Mouse (Mus musculus) brain, embryonic 14.5 days (tissue): ENCODE results near the gene Tnpo2. TPM values are rescaled to one million over a fixed set of nuclear protein-coding genes. Genes with fewer than 3 reads are reported as not detected.

Experiments used
- DNase-seq: peaks from one replicate; pipeline ENCODE4 v3.0.0-alpha.2; 2011; ENCODE audit warnings: low read depth
- CTCF ChIP-seq: fragments of 200-500 bp; IDR thresholded peaks from 2 replicates; pipeline ENCODE4 v1.5.1; 2012; ENCODE audit warnings: inconsistent platforms, mild to moderate bottlenecking, moderate library complexity, borderline replicate concordance; ENCODE audit not compliant: insufficient read depth, insufficient read length; ENCODE audit errors: extremely low read depth
- POLR2A ChIP-seq: fragments of 200-500 bp; IDR thresholded peaks from 2 replicates; pipeline ENCODE4 v1.6.1; 2012; ENCODE audit warnings: mild to moderate bottlenecking, inconsistent platforms, borderline replicate concordance; ENCODE audit not compliant: poor library complexity, insufficient read depth, insufficient read length, severe bottlenecking; ENCODE audit errors: extremely low read depth
- polyA plus RNA-seq: library from polyadenylated mRNA; depleted of rRNA; stranded (reverse); fragments of >200 nt; gene quantifications from 2 replicates; pipeline ENCODE4 v1.2.3, GENCODE M21; 2012

Gene Tnpo2
- polyA plus RNA-seq, 1 experiment = 140 TPM

DNA sequence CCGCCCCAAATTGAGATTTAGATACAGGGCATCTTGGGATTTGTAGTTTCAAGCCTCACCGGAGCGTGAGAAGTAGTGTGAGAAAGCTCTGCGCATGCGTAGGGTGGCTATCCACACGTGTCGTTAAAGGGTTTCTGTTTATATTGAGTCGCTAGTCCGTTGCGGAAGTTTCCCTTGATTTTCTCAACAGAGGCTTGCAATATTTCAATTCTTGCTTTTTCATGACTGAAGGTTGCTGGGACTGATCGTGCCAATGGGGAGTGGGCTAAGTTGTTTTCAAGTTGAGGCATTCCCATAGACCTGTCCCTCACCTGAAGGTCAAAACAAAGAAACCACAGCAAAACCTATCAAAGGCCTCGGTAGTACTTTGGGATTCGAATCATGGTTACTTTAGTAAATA lies 2.0 kb upstream of the Tnpo2 start:
- TF ChIP-seq POLR2A = no peak
- TF ChIP-seq CTCF = no peak
- peak; percentile 92 for DNase-seq

DNA sequence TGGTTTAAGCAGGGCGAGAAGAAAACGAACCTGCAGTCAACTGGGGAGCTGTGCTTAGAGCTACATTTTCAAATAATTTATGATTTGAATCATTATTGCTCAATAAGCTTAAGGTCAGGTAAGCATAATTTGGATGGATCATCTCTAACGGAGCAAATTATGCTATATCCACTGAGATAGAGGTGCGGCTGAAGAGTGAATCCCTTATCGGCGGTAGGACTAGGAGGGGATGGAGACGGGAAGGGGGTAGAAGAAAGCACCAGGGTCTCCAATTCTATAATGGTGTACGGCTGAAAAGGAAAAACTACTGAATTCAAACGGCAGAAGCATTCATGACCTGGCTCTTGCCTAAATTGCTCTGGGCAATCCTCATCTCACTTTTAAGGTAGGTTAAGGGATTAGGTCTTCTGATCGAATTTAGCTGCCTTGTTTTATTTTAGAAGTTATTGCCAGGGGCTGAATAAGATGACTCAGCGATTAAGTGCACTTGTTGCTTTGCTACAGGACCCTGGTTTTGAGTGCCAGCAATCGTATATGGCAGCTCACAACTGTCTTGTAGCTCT lies 1.5 kb upstream of the Tnpo2 start:
- DNase-seq = no peak
- TF ChIP-seq POLR2A (no peak), CTCF (no peak)

GRCm38 (mm10) chr8:85035728-85036310 lies 896 bp upstream of the Tnpo2 start:
- no peak for TF ChIP-seq CTCF
- no peak for TF ChIP-seq POLR2A
- DNase-seq = peak; percentile 36

DNA sequence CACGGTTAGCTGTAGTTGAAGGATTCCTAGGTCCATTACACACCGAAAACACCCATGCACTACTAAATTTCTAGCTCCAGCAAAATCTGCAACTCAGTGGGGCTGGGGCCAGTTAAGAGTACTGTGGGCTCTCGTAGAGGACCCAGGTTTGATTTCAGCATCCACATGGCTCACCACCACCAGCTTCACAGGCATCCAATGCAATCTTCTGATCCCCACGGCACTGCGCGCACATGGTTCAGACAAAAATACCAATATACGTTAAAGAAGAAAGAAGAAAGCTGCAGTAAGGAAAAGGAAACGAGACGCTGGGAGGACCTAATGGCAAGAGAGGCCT lies 366 bp upstream of the Tnpo2 start:
- DNase-seq = no peak
- TF ChIP-seq POLR2A = no peak
- no peak for TF ChIP-seq CTCF

- TF ChIP-seq POLR2A = 0 out of 2 replicates have a peak, but pooled peaks have one; percentile 0
- TF ChIP-seq CTCF = no peak
- peak; percentile 81 for DNase-seq
These were observed 608 bp downstream of the Tnpo2 start for GRCm38 (mm10) chr8:85037366-85037680.

GRCm38 (mm10) chr8:85037681-85038531 lies 1.2 kb downstream of the Tnpo2 start:
- peak; percentile 54 for DNase-seq
- no peak for TF ChIP-seq POLR2A
- no peak for TF ChIP-seq CTCF

DNA sequence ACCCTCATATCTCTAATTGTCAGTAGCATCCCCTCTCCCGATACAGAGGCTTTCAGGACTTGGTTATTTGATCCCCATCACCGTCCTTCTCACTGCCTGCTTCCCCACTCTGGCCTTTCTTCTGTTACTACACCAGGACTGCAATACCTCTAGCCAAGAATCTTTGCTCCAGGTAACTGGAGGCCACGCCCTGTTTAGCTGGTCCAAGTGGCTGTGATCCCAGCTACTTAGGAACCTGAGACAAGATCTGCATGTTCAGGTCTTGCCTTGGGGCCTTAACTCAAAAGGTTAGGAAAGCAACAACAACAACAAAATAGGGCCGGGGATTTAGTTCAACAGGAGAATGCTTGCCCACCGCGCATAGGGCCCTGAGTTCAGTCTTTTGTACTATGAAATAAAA lies 6.9 kb downstream of the Tnpo2 start:
- TF ChIP-seq CTCF (no peak), POLR2A (no peak)

DNA sequence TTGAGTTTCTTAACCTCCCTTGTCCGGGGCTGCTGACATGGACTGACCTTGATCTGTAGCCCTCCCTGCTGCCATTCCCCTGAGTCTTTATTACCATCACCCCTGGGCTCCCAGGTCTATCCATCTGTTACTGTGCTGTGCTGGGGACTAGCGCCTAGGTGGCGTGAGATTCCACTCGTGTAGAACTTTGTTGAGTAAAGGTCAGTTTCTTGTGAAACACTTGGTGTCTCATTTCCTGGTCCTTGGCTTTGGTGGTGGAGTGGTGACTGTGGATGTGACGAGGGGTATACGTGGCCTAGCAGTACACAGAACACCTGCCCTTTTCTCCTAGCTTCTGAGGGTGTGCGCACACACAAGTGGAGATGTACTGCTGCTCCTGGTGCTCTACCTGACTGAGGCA lies 20.7 kb downstream of the Tnpo2 start:
- DNase-seq = no peak
- TF ChIP-seq POLR2A = no peak
- TF ChIP-seq CTCF = no peak

More for the DNA sequence above, 6.9 kb downstream of the Tnpo2 start:
- no peak for DNase-seq

DNA sequence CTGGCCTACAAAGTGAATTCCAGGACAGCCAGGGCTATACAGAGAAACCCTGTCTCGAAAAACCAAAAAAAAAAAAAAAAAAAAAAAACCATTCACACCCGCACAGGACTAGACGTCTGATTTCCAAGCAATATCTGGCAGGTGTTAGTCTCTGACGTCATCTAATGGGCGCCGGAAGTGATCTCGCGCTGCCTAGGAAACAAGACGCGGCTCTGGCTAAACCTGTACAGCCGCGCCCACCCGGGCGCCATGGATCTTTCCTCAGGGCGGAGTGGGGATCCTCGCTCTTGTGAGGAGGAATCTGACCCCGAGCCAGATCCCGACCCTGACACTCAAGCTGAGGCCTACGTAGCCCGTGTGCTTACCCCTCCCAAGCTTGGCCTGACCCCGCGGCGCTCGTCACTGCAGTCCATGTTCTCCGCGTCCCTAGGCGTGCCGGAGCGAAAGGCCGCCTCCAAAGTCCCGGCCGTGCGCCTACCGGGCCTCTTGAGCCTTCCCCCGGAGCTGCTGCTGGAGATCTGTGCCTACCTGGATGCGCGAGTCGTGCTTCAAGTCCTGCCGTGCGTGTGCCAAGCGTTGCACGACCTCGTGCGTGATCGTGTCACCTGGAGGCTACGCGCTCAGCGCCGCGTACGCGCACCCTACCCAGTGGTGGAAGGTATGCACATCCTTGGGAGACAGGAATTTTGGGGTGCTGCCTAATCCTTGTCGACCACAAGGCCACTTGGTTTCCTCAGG lies 23.3 kb downstream of the Tnpo2 start, which contains the start of gene Fbxw9:
Gene Fbxw9, plus strand, starts transcription at position 177 of the 738 bp plus-strand sequence.
- 0 out of 2 replicates have a peak, but pooled peaks have one; percentile 25 for TF ChIP-seq POLR2A
- TF ChIP-seq CTCF = no peak
- DNase-seq = peak; percentile 98

DNA sequence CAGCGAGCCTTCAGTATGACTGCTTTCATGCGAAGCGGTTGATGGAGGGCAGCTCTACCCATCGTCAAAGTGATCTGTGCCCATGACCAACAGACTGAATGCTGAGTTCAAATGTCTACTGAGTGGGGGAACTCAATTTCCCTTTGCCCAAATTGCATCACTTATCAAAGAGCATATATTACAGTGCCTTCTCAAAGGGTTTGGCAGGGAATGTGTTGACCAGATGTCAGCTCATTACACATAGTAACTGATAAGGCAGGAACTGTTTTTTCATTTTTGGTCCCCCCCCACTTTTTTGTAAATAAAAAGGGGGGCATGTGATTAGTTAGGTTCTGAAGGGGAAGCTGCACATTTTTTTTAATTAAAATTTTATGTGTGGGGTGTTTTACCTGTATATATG lies 25.9 kb downstream of the Tnpo2 start:
- TF ChIP-seq POLR2A = no peak
- TF ChIP-seq CTCF = no peak
- DNase-seq = no peak

GRCm38 (mm10) chr8:85065213-85065612 lies 28.5 kb downstream of the Tnpo2 start:
- TF ChIP-seq CTCF (no peak), POLR2A (no peak)
- DNase-seq = no peak

GRCm38 (mm10) chr8:85067155-85067554 lies 30.4 kb downstream of the Tnpo2 start:
- TF ChIP-seq CTCF = no peak
- TF ChIP-seq POLR2A = no peak
- DNase-seq = no peak
